Mouse (Mus musculus) kidney, adult 2 months (tissue): ENCODE measurements around the gene Stard13. TPM values are rescaled to one million over a fixed set of nuclear protein-coding genes. Genes with fewer than 3 reads are reported as not detected.

Source experiments
- DNase-seq: peaks from one replicate; pipeline ENCODE4 v3.0.0; 2021
- H3K27ac ChIP-seq: fragments of 200-500 bp; 2 replicates; pipeline ENCODE4 v1.5.1; 2012; ENCODE audit warnings: low read depth, low read length, control low read depth, inconsistent platforms; ENCODE audit not compliant: insufficient read depth
- H3K27me3 ChIP-seq: fragments of 200-500 bp; replicated peaks from 2 replicates; pipeline ENCODE4 v1.6.1; 2012; ENCODE audit warnings: mild to moderate bottlenecking, moderate library complexity, low read length, inconsistent platforms; ENCODE audit not compliant: control insufficient read depth, insufficient read depth
- H3K36me3 ChIP-seq: fragments of 200-500 bp; 2 replicates; pipeline ENCODE4 v1.6.1; 2012; ENCODE audit warnings: mild to moderate bottlenecking, moderate library complexity, low read length, inconsistent platforms; ENCODE audit not compliant: control insufficient read depth, insufficient read depth
- H3K4me1 ChIP-seq: fragments of 200-500 bp; 2 replicates; pipeline ENCODE4 v1.6.1; 2011; ENCODE audit warnings: low read length; ENCODE audit not compliant: control insufficient read depth, insufficient read depth
- H3K4me3 ChIP-seq: fragments of 200-500 bp; 2 replicates; pipeline ENCODE4 v1.5.1; 2011; ENCODE audit warnings: mild to moderate bottlenecking, low read depth, low read length, control low read depth; ENCODE audit not compliant: insufficient read depth
- CTCF ChIP-seq: fragments of 200-500 bp; conservative IDR thresholded peaks from 2 replicates; pipeline ENCODE4 v1.5.1; 2011; ENCODE audit warnings: low read depth, mild to moderate bottlenecking, control low read depth, low read length, moderate library complexity, mixed read lengths; ENCODE audit not compliant: insufficient read depth, insufficient read length
- POLR2A ChIP-seq: fragments of 200-500 bp; IDR thresholded peaks from one replicate; pipeline ENCODE4 v1.6.1; 2011; ENCODE audit warnings: low read depth, low read length, control low read depth
- WGBS: fragments of 180-500 bp; shearing (Covaris S2); methylation state at CpG from one replicate; pipeline ENCODE4 v1.1.7; 2018; 5-methylcytosine and 5-hydroxymethylcytosine counted together
- polyA plus RNA-seq: library from polyadenylated mRNA; depleted of rRNA; stranded (reverse); fragments of >200 nt; gene quantifications from 2 replicates; pipeline ENCODE4 v1.2.3, GENCODE M21; 2012

The Stard13 gene
- polyA plus RNA-seq, 1 experiment, result 7.3 TPM

GRCm38 (mm10) chr5:151059772-151060171, 173.9 kb downstream of the Stard13 start:
- WGBS, result 75% methylated on average over 5 of the region's 5 CpGs
- TF ChIP-seq POLR2A, result no peak
- TF ChIP-seq CTCF, result no peak
- no peak for DNase-seq
- Histone ChIP-seq H3K36me3 (0 out of 2 replicates have a peak, but pooled peaks cover 1% of the 10 kb centered on the region), H3K4me3 (no peak overlapping the region), H3K27me3 (no peaks in the 10 kb centered on the region), H3K4me1 (peaks cover 9% of the 10 kb centered on the region), H3K27ac (peak overlapping the region; percentile 50)

- TF ChIP-seq CTCF, result no peak
- TF ChIP-seq POLR2A, result no peak
- Histone ChIP-seq H3K4me3 (no peak overlapping the region), H3K27me3 (no peaks in the 10 kb centered on the region), H3K36me3 (0 out of 2 replicates have a peak, but pooled peaks cover 1% of the 10 kb centered on the region), H3K4me1 (peaks cover 9% of the 10 kb centered on the region), H3K27ac (peak overlapping the region; percentile 50)
- peak; percentile 94 for DNase-seq
- 52% methylated on average over 10 of the region's 10 CpGs for WGBS
Observed at GRCm38 (mm10) chr5:151059352-151059751, 174.3 kb downstream of the Stard13 start.

- H3K4me3 ChIP-seq, result no peak overlapping the region
- TF ChIP-seq CTCF (no peak), POLR2A (no peak)
- H3K27ac ChIP-seq, result no peak overlapping the region
- peaks cover 9% of the 10 kb centered on the region for H3K4me1 ChIP-seq
- no peak for DNase-seq
- WGBS, result 73% methylated on average over 5 of the region's 5 CpGs
- no peaks in the 10 kb centered on the region for H3K27me3 ChIP-seq
- H3K36me3 ChIP-seq, result 0 out of 2 replicates have a peak, but pooled peaks cover 1% of the 10 kb centered on the region
Observed at GRCm38 (mm10) chr5:151057716-151058115, 175.9 kb downstream of the Stard13 start.

GRCm38 (mm10) chr5:151056920-151057294, 176.7 kb downstream of the Stard13 start:
- Histone ChIP-seq H3K4me1 (peaks cover 9% of the 10 kb centered on the region), H3K27ac (0 out of 2 replicates have a peak overlapping the region, but pooled peaks have one; percentile 22), H3K27me3 (no peaks in the 10 kb centered on the region), H3K4me3 (no peak overlapping the region), H3K36me3 (peaks cover 2% of the 10 kb centered on the region; the same call in 1 of the 2 replicates)
- WGBS, result 54% methylated on average over 6 of the region's 6 CpGs
- DNase-seq, result peak; percentile 37
- TF ChIP-seq CTCF (no peak), POLR2A (no peak)

DNA sequence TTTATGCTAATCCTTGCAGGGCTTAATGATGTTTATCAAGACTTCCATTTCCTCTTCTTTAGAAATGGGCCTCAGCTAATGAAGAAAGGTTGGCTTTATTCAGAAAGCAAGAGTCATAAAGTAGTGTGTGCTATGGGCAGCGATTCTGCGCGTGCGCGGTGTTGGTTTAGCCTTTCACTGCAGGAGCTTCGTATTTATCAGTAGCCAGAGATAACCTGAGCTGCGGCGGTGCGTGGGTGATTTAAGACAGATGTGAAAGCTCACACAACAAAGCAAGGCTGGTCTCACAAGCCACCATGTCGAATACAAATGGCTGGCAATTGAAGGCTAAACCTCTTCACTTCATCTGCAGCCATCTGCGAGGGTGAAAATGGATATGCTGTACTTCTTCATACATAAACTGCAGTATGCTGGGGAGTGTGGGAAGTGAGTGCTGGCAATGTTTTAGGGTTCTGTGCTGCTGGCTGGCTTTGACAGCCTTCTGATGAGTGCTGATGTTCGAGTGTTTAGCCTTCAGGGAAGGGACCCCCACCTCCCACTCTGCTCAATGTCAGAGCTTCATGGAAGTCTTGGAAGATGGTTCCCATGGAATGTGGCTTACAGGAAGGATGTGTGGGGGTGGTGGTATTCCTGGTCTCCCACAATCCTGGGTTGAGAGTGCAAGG, 177.2 kb downstream of the Stard13 start:
- no peak overlapping the region for H3K4me3 ChIP-seq
- 75% methylated on average over 12 of the region's 12 CpGs for WGBS
- DNase-seq, result no peak
- peaks cover 9% of the 10 kb centered on the region for H3K4me1 ChIP-seq
- H3K27ac ChIP-seq, result peak overlapping the region; percentile 22; the same call in 1 of the 2 replicates
- H3K36me3 ChIP-seq, result peaks cover 2% of the 10 kb centered on the region; the same call in 1 of the 2 replicates
- no peaks in the 10 kb centered on the region for H3K27me3 ChIP-seq
- no peak for TF ChIP-seq POLR2A
- TF ChIP-seq CTCF, result no peak

DNA sequence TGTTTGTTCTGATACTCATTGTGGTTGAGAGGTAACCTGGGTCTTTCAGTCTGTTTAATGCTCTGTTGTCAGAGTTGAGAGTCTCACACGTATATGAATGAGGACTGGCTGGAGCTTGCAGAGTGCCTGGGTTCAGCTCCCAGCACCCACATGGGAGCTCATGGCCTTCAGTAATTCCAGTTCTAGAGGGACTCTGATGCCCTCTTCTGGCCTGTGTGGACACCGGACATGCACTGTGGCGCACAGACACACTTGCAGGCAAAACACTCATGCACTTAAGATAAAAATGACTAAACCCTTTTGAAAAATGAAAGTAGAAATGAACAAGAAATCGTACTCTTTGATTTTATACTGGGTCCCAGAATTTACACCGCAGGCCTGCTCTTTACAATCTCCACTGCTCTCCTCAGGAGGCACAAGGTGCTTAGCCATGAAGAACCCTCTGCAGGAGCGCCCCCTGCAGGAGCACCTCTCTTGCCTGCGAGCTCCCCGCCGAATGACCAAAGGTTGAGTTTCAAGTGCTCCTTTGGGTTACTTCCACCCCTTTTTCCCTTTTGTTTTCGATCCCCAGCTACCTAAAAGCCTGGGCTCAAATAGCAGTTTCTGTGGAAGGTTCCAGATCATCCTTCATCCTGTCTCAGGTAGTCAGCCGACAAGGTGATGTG, 178.1 kb downstream of the Stard13 start:
- WGBS, result 92% methylated on average over 11 of the region's 11 CpGs
- Histone ChIP-seq H3K4me1 (peaks cover 9% of the 10 kb centered on the region), H3K4me3 (no peak overlapping the region), H3K36me3 (peaks cover 2% of the 10 kb centered on the region; the same call in 1 of the 2 replicates), H3K27me3 (no peaks in the 10 kb centered on the region), H3K27ac (no peak overlapping the region)
- DNase-seq, result no peak
- TF ChIP-seq POLR2A (no peak), CTCF (no peak)

DNA sequence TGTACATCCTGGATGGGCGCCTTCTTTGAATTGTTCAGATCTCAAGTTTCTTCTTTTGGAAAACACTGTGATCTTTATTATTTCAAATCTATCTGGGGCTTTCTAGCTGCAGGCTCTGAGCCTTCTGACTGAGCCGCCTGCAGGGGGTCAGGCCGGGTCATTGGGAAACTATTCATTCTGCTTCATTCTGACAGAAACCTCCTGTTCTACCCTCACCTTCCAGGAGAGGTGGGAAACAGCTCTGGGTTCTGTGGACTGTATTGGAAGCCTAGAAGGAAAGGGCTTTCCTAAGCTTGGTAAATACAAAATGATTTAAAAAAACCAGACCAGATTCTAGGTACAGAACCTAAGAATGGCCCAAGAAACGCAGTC, 178.9 kb downstream of the Stard13 start:
- Histone ChIP-seq H3K27ac (0 out of 2 replicates have a peak overlapping the region, but pooled peaks have one; percentile 32), H3K27me3 (no peaks in the 10 kb centered on the region), H3K4me1 (peaks cover 9% of the 10 kb centered on the region), H3K4me3 (no peak overlapping the region), H3K36me3 (peaks cover 2% of the 10 kb centered on the region; the same call in 1 of the 2 replicates)
- 62% methylated on average over 4 of the region's 4 CpGs for WGBS
- TF ChIP-seq CTCF, result no peak
- no peak for TF ChIP-seq POLR2A
- DNase-seq, result no peak
